Mouse (Mus musculus) heart, embryonic 10.5 days (tissue): Measurements from ENCODE around the gene Crim1. TPM values are rescaled to one million over a fixed set of nuclear protein-coding genes. Genes with fewer than 3 reads are reported as not detected.

Experiments used
- DNase-seq: peaks from one replicate; pipeline ENCODE4 v3.0.0-alpha.2; 2017; ENCODE audit warnings: low spot score
- H3K27ac ChIP-seq: fragments of 300-500 bp; sonication (generic); 2 replicates; pipeline ENCODE4 v1.5.1; 2016; ENCODE audit warnings: mild to moderate bottlenecking
- H3K27me3 ChIP-seq: fragments of 300-500 bp; sonication (generic); 2 replicates; pipeline ENCODE4 v1.6.1; 2016; ENCODE audit warnings: mild to moderate bottlenecking; ENCODE audit not compliant: poor library complexity, insufficient read depth, severe bottlenecking
- H3K36me3 ChIP-seq: fragments of 300-500 bp; sonication (generic); 2 replicates; pipeline ENCODE4 v1.6.1; 2016; ENCODE audit warnings: mild to moderate bottlenecking, moderate library complexity
- H3K4me1 ChIP-seq: fragments of 300-500 bp; sonication (generic); 2 replicates; pipeline ENCODE4 v1.6.1; 2016; ENCODE audit warnings: mild to moderate bottlenecking
- H3K4me3 ChIP-seq: fragments of 300-500 bp; sonication (generic); 2 replicates; pipeline ENCODE4 v1.5.1; 2016; ENCODE audit warnings: mild to moderate bottlenecking, moderate library complexity
- H3K9me3 ChIP-seq: fragments of 300-500 bp; sonication (generic); 2 replicates; pipeline ENCODE4 v1.6.1; 2016; ENCODE audit warnings: mild to moderate bottlenecking, moderate library complexity
- WGBS: fragments of 180-500 bp; shearing (Covaris S2); methylation state at CpG from one replicate; pipeline ENCODE4 v1.1.7; 2016; 5-methylcytosine and 5-hydroxymethylcytosine counted together
- polyA plus RNA-seq: library from polyadenylated mRNA; unstranded; fragments of >200 nt; fragmentation: Nextera tagmentation; extraction: Ambion mirVana; gene quantifications from 2 replicates; pipeline ENCODE4 v1.2.1, GENCODE M21; 2016

The Crim1 gene
- polyA plus RNA-seq, 1 experiment from 2014 or later = 3.6 TPM

DNA sequence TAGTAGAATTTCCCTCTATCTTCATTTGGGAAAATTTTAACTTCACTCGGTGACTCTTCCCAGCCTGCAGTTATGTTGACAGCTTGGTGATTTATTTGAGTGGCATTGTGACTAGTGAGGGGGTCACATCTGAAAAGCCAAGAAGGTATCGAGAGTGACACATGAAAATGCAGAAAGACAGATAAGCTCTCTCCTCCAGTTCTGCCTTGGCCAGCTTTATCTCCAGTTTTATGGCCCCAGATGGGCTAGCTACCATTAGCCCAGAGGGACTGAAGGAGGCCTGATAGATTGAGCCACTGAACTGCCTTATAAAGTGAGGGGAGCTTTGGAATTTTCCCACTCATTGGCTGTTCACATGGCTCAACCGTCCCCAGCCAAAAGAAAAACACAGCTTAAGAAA is 128.2 kb downstream of the Crim1 start:
- peaks cover 36% of the 10 kb centered on the region for H3K27me3 ChIP-seq
- H3K4me1 ChIP-seq = peaks cover 22% of the 10 kb centered on the region
- no peak overlapping the region for H3K27ac ChIP-seq
- DNase-seq = peak; percentile 81
- no peaks in the 10 kb centered on the region for H3K9me3 ChIP-seq
- no peaks in the 10 kb centered on the region for H3K36me3 ChIP-seq
- H3K4me3 ChIP-seq = no peak overlapping the region
- 8% methylated on average over 3 of the region's 3 CpGs for WGBS

DNA sequence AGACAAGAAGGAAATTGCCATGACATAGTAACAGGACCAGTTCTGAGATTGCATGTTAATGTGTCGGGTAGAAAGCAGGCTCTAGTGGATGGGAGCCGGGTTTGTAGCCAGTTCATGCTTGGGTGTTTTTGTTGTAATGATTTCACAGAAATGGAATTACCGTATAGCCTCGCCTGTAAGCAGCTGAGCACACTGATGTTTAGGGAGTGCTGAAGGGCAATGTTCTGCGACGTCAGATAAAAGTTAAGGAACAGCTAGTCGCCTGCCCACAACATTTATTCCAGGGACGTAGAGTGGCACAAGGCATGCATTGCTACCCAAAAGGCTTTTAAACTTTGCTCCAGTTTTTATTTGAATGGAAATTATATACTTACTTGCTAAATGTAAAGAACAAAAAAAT is 131.4 kb downstream of the Crim1 start:
- H3K4me1 ChIP-seq = peaks cover 16% of the 10 kb centered on the region
- 75% methylated on average over 8 of the region's 8 CpGs for WGBS
- H3K36me3 ChIP-seq = 0 out of 2 replicates have a peak, but pooled peaks cover 2% of the 10 kb centered on the region
- no peak overlapping the region for H3K4me3 ChIP-seq
- no peak for DNase-seq
- no peak overlapping the region for H3K27ac ChIP-seq
- peaks cover 9% of the 10 kb centered on the region for H3K27me3 ChIP-seq
- no peaks in the 10 kb centered on the region for H3K9me3 ChIP-seq

DNA sequence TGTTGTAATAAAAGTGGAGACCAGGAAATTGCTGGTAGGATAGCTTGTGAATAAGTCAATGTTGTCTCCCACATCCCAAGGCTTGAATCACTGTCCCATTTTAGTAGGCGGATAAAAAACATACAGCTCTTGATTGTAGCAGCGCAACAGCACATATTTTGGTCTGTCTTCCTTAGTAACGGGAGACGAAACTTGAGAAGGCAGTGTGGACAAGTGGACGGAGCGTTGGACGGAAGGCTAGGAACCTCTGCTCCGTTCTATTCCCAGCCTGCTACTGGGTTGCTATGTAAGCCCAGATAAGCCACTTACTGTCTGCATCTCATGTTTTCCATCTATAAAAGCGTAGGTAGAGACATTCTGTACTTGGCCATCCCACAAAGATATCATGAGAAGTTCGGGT is 133.2 kb downstream of the Crim1 start:
- H3K27ac ChIP-seq = no peak overlapping the region

DNA sequence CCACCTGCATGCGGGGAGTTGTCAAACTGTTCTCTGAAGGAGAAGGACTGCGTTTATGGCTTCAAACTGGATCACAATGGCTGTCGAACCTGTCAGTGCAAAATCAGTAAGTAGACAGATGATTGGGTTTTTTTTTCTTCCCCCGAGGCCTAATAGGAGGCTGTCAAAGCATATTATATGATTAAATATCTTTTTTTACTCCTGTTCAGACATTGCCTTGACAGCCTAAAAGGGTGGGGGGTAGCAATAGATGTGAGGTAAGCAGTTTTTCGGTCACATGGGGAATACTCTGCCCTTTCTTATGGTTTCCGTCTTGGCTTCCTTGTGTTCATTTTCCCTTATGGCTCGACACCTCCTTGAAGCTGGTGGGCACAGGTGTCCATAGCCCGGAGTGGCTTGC is 135.2 kb downstream of the Crim1 start:
- Histone ChIP-seq H3K4me3 (no peak overlapping the region), H3K36me3 (peaks cover 6% of the 10 kb centered on the region; the same call in 1 of the 2 replicates), H3K4me1 (peaks cover 6% of the 10 kb centered on the region; the same call in 1 of the 2 replicates), H3K9me3 (no peaks in the 10 kb centered on the region), H3K27ac (no peak overlapping the region), H3K27me3 (0 out of 2 replicates have a peak, but pooled peaks cover 5% of the 10 kb centered on the region)
- WGBS = 88% methylated on average over 8 of the region's 8 CpGs
- DNase-seq = no peak

More for the DNA sequence above, 133.2 kb downstream of the Crim1 start:
- Histone ChIP-seq H3K4me1 (peaks cover 5% of the 10 kb centered on the region), H3K36me3 (peaks cover 6% of the 10 kb centered on the region; the same call in 1 of the 2 replicates), H3K4me3 (no peak overlapping the region), H3K27me3 (no peaks in the 10 kb centered on the region), H3K9me3 (no peaks in the 10 kb centered on the region)
- no peak for DNase-seq
- WGBS = 84% methylated on average over 10 of the region's 10 CpGs

DNA sequence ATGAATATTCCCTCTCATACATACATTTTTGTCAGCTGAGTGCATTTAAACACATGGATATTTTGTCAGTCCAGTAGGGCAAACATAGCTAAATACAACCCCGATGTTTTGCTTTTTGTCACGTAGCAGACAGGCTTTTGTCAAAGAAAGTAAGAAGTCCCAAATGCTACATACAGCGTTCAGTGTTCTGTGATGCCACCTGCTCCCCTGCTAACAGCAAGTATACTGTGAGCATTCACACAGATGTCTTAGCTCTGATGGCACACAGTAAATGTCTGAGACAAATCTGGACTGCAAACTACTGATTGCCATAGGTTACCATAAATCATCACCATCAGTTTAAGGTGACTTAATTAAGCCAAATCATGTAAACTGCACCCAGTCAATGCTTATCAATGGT is 143.6 kb downstream of the Crim1 start:
- Histone ChIP-seq H3K27ac (no peak overlapping the region), H3K9me3 (no peaks in the 10 kb centered on the region), H3K27me3 (0 out of 2 replicates have a peak, but pooled peaks cover 5% of the 10 kb centered on the region), H3K36me3 (0 out of 2 replicates have a peak, but pooled peaks cover 3% of the 10 kb centered on the region), H3K4me3 (no peak overlapping the region), H3K4me1 (peaks cover 16% of the 10 kb centered on the region)
- DNase-seq = no peak
- WGBS = 91% methylated on average over 3 of the region's 3 CpGs

DNA sequence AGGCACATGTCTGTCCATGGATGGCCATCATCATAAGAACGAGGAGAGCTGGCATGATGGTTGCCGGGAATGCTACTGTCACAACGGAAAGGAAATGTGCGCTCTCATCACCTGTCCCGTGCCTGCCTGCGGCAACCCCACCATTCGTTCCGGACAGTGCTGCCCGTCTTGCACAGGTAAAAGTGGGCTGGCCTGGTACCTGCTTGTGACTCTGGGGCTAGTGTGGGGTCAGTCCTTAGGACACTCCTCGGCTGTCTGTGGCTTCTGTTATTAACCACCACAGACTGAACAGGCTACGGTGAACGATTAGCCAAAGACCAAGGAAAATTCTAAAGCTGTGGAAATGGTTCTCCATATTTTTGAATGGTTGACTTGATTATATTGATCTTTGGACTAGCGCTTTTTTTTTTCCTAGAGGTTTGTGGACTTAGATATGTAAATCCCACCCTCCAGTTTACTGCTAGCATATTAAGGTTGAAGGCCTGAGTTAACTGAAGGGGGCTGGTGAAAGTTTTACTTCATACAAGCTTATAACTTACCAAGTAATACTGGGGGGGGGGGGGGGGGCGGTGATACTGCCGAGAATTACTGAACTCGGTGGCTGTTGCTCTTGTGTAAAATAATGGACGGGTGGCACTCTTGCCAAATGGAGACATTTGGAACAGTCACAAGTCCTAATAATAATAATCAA is 147.2 kb downstream of the Crim1 start:
- 0 out of 2 replicates have a peak, but pooled peaks cover 9% of the 10 kb centered on the region for H3K27me3 ChIP-seq
- H3K9me3 ChIP-seq = no peaks in the 10 kb centered on the region
- no peak overlapping the region for H3K4me3 ChIP-seq
- peaks cover 24% of the 10 kb centered on the region for H3K4me1 ChIP-seq
- H3K36me3 ChIP-seq = 0 out of 2 replicates have a peak, but pooled peaks cover 3% of the 10 kb centered on the region
- no peak for DNase-seq
- WGBS = 87% methylated on average over 17 of the region's 17 CpGs
- no peak overlapping the region for H3K27ac ChIP-seq

DNA sequence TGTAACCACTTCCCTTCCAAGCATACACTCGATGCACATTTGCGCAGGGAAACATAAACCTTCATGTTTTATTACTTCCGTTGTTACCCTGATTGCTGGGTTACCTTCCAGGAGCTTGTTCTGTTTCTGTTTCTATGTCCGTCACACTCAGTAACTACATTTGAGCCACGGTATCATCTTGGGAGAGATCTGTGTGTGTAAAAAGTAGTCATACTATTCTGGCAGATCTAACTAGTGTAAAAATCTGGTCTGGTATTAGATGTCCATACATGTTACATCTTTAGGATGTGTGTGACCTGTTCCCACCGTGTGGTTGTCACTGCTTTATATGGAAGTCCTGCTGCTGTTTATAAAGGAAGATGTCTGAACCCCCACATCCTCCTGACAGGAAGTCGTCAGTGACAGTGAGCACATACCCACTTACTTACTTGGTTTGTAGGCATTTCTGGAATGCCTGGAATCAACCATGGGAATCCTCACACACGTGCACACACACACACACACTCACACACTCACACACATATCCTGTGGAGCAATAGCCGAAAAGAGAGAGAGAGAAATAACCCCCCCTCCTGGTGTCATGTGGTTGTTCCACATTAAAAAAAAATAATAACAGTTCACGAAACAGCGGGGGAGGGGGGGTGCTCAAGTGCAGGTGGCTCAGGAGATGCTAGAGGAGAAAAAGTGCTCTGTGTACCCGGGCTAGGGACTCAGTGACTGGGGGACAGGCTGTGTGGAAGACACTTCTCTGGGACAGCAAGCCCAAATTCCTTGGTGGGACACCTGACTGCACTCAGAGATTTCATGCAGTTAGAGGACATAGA is 151.8 kb downstream of the Crim1 start:
- 0 out of 2 replicates have a peak, but pooled peaks cover 5% of the 10 kb centered on the region for H3K27me3 ChIP-seq
- peaks cover 34% of the 10 kb centered on the region for H3K4me1 ChIP-seq
- no peak overlapping the region for H3K27ac ChIP-seq
- 59% methylated on average over 12 of the region's 12 CpGs for WGBS
- no peaks in the 10 kb centered on the region for H3K9me3 ChIP-seq
- no peak for DNase-seq
- H3K36me3 ChIP-seq = 0 out of 2 replicates have a peak, but pooled peaks cover 2% of the 10 kb centered on the region
- H3K4me3 ChIP-seq = no peak overlapping the region

DNA sequence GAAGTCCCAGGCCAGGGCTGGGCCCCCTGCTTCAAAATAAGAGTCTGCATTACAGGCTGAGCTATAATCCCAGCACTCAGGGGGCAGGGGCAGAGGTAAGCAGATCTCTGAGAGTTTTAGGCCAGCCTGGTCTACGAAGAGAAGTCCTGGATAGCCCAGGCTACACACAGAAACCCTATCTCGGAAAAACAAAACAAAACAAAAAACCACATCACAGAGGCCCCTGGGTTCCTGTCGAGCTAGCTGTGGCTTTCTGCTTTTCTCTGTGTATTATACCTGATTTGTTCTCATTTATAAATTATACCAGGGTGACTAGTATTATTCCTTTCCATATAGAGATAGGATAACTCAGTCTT is 152.4 kb downstream of the Crim1 start:
- Histone ChIP-seq H3K4me3 (no peak overlapping the region), H3K9me3 (no peaks in the 10 kb centered on the region), H3K27me3 (0 out of 2 replicates have a peak, but pooled peaks cover 5% of the 10 kb centered on the region), H3K27ac (no peak overlapping the region), H3K36me3 (no peaks in the 10 kb centered on the region), H3K4me1 (peaks cover 34% of the 10 kb centered on the region)
- DNase-seq = no peak
- 70% methylated on average over 3 of the region's 3 CpGs for WGBS

DNA sequence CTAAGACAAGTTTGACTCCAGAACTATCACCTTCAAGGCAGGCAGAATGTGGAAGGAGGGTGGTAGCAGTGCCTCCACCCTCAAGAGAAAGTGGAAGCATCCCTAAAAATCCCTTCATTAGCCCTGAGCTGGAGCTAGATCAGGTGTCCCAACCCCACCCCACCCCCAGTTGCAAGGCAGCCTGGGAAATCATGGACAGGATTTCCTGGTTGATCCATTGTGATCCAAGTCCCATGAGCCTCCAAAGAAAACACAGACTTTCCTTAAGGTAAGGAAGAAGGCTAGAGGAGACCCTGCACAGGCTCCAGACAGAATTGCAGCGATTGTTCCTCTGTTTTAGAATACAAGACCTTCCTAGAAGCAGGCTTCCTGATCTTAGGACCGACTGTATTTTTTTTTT is 154.4 kb downstream of the Crim1 start:
- DNase-seq = no peak
- peaks cover 31% of the 10 kb centered on the region for H3K4me1 ChIP-seq
- 0 out of 2 replicates have a peak, but pooled peaks cover 5% of the 10 kb centered on the region for H3K27me3 ChIP-seq
- 65% methylated on average over 2 of the region's 2 CpGs for WGBS
- no peak overlapping the region for H3K4me3 ChIP-seq
- H3K9me3 ChIP-seq = no peaks in the 10 kb centered on the region
- H3K36me3 ChIP-seq = no peaks in the 10 kb centered on the region
- no peak overlapping the region for H3K27ac ChIP-seq

DNA sequence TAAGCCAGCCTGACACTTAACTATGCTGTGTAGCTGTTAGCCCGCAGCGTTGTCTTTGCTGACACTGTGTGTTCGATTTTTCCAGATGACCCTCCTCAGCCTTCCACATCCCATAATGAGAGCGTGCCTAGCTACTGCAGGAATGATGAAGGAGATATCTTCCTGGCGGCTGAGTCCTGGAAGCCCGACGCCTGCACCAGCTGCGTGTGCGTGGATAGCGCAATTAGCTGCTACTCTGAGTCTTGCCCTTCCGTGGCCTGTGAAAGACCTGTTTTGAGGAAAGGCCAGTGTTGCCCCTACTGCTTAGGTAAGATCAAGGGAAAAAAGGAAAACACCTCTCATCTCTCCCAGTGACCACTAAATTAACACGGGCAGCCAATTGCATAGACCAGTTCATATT is 154.8 kb downstream of the Crim1 start:
- 77% methylated on average over 12 of the region's 12 CpGs for WGBS
- Histone ChIP-seq H3K27ac (no peak overlapping the region), H3K36me3 (no peaks in the 10 kb centered on the region)

DNA sequence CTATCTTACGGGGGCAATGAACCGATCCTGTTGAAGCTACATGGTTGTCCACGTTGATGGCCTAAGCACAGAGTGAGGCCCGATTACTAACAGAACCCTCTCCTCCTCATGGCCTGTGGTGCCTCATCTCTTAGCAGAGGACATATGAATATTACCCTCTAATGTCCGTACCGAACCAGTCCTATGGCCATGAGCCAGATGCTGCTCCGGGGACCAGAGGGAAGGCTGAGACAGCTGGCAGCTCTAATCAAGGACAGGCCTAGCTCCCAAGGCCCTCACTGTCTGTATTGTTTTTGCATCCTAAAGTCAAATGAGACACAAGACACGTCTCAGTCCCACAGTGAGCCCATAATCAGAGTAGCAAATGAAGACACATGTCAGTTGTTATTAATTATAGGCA is 155.6 kb downstream of the Crim1 start:
- WGBS = 94% methylated on average over 8 of the region's 8 CpGs
- peaks cover 26% of the 10 kb centered on the region for H3K4me1 ChIP-seq
- 0 out of 2 replicates have a peak, but pooled peaks cover 5% of the 10 kb centered on the region for H3K27me3 ChIP-seq
- no peak for DNase-seq
- no peak overlapping the region for H3K4me3 ChIP-seq
- H3K27ac ChIP-seq = no peak overlapping the region
- no peaks in the 10 kb centered on the region for H3K9me3 ChIP-seq
- no peaks in the 10 kb centered on the region for H3K36me3 ChIP-seq

More for the DNA sequence above, 154.8 kb downstream of the Crim1 start:
- Histone ChIP-seq H3K27me3 (0 out of 2 replicates have a peak, but pooled peaks cover 5% of the 10 kb centered on the region), H3K4me1 (peaks cover 27% of the 10 kb centered on the region), H3K9me3 (no peaks in the 10 kb centered on the region), H3K4me3 (no peak overlapping the region)
- DNase-seq = no peak

DNA sequence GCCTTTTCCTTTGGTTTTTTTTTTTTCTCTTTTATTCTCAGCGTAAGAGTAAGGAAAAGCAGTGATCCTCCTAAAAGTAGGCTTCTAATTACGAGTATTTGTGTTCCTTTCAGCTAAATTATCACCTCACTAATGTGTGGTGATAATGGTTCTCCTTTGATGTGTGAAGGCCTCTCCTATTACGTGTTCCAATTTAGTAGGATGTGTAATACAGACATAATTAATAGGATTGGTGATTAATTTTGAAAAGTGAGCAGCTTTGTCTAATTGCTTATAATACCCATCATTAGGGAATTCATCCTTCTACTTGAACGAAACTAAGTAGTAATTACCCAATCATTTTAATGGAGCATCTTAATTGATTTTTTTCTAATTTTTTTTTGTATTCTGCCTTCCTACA is 157.7 kb downstream of the Crim1 start:
- H3K27ac ChIP-seq = no peak overlapping the region
- peaks cover 20% of the 10 kb centered on the region for H3K4me1 ChIP-seq
- no peaks in the 10 kb centered on the region for H3K36me3 ChIP-seq
- H3K27me3 ChIP-seq = no peaks in the 10 kb centered on the region
- no peak overlapping the region for H3K4me3 ChIP-seq
- DNase-seq = no peak
- H3K9me3 ChIP-seq = no peaks in the 10 kb centered on the region
- WGBS = 79% methylated on average over 4 of the region's 4 CpGs

DNA sequence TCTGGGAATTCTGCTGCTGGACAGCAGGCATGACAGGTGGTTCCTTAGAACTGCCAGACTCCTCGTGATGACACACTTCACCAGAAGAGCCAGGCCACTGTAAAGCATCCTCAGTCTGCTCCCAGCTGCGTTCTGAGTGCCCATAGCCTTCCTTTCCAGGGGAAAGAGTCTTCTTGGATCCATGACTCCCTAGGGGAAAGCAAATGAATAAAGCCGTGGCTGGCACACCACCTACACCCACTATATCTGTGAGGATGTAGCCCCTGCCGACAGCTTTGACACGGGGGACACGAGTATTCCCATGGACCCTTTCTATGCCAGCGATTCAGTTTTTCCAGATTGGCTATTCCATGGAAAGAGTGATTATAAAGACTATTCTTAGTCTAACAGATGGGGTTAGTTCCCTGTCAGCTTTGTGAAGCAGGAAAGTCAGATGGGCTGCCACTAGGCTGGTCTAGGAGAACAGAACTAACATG is 158.2 kb downstream of the Crim1 start:
- Histone ChIP-seq H3K27me3 (no peaks in the 10 kb centered on the region), H3K36me3 (no peaks in the 10 kb centered on the region), H3K4me1 (peaks cover 20% of the 10 kb centered on the region), H3K4me3 (no peak overlapping the region), H3K27ac (no peak overlapping the region), H3K9me3 (no peaks in the 10 kb centered on the region)
- 68% methylated on average over 7 of the region's 7 CpGs for WGBS
- no peak for DNase-seq
